Mouse (Mus musculus) kidney, postnatal 0 days (tissue): ENCODE measurements around the gene Rpl38. TPM values are rescaled to one million over a fixed set of nuclear protein-coding genes. Genes with fewer than 3 reads are reported as not detected.

Source experiments
- ATAC-seq: fragments of 200-750 bp; cut with Nextera tagmentation; replicated peaks from 2 replicates; pipeline ENCODE4 v1.8.0; 2017; ENCODE audit warnings: low read depth, moderate number of reproducible peaks, moderate TSS enrichment, moderate library complexity; ENCODE audit not compliant: low FRiP score
- DNase-seq: peaks from one replicate; pipeline ENCODE4 v3.0.0-alpha.2; 2016; ENCODE audit warnings: low spot score
- H3K27ac ChIP-seq: fragments of 300-500 bp; sonication (generic); 2 replicates; pipeline ENCODE4 v1.5.1; 2014; ENCODE audit warnings: mild to moderate bottlenecking
- H3K27me3 ChIP-seq: fragments of 300-500 bp; sonication (generic); 2 replicates; pipeline ENCODE4 v1.6.1; 2014; ENCODE audit warnings: low read length, mixed read lengths; ENCODE audit not compliant: insufficient read depth
- H3K36me3 ChIP-seq: fragments of 300-500 bp; sonication (generic); 2 replicates; pipeline ENCODE4 v1.6.1; 2014; ENCODE audit warnings: low read length, mixed read lengths; ENCODE audit not compliant: insufficient read depth
- H3K4me1 ChIP-seq: fragments of 300-500 bp; sonication (generic); replicated peaks from 2 replicates; pipeline ENCODE4 v1.6.1; 2014; ENCODE audit warnings: antibody characterized with exemption, low read length, mixed read lengths; ENCODE audit not compliant: insufficient read depth
- H3K4me2 ChIP-seq: fragments of 300-500 bp; sonication (generic); 2 replicates; pipeline ENCODE4 v1.6.1; 2014; ENCODE audit warnings: mild to moderate bottlenecking, low read length, moderate library complexity, mixed read lengths
- H3K4me3 ChIP-seq: fragments of 300-500 bp; sonication (generic); replicated peaks from 2 replicates; pipeline ENCODE4 v1.5.1; 2014; ENCODE audit warnings: low read depth, low read length
- H3K9ac ChIP-seq: fragments of 300-500 bp; sonication (generic); 2 replicates; pipeline ENCODE4 v1.6.1; 2014; ENCODE audit warnings: low read depth, low read length
- H3K9me3 ChIP-seq: fragments of 300-500 bp; sonication (generic); replicated peaks from 2 replicates; pipeline ENCODE4 v1.6.1; 2016; ENCODE audit warnings: low read length, inconsistent platforms, mixed read lengths
- CTCF ChIP-seq: IDR thresholded peaks from 2 replicates; pipeline ENCODE4 v1.5.1; 2016; ENCODE audit warnings: antibody characterized with exemption, low read depth, mild to moderate bottlenecking, moderate library complexity
- WGBS: fragments of 180-500 bp; shearing (Covaris S2); extraction: QIAGEN DNeasy Blood & Tissue Kit; methylation state at CpG from one replicate; pipeline ENCODE4 v1.1.7; 2014; 5-methylcytosine and 5-hydroxymethylcytosine counted together
- polyA plus RNA-seq: library from polyadenylated mRNA; unstranded; fragments of >200 nt; fragmentation: Nextera tagmentation; extraction: Ambion mirVana; gene quantifications from 2 replicates; pipeline ENCODE4 v1.2.1, GENCODE M21; 2015

Gene Rpl38
- polyA plus RNA-seq, 1 experiment from 2014 or later = 1,429 TPM

GRCm38 (mm10) chr11:114632266-114632665 lies 36.1 kb upstream of the Rpl38 start:
- no peak overlapping the region for H3K9ac ChIP-seq
- WGBS = 71% methylated on average over 8 of the region's 8 CpGs
- H3K36me3 ChIP-seq = no peaks in the 10 kb centered on the region
- no peaks in the 10 kb centered on the region for H3K9me3 ChIP-seq
- no peak for DNase-seq
- ATAC-seq = no peak
- no peak overlapping the region for H3K4me3 ChIP-seq
- no peaks in the 10 kb centered on the region for H3K27me3 ChIP-seq
- no peak overlapping the region for H3K4me2 ChIP-seq
- TF ChIP-seq CTCF = no peak
- no peak overlapping the region for H3K27ac ChIP-seq
- no peaks in the 10 kb centered on the region for H3K4me1 ChIP-seq

- no peaks in the 10 kb centered on the region for H3K36me3 ChIP-seq
- TF ChIP-seq CTCF = peak; percentile 97
- under 1% methylated on average over 6 of the region's 6 CpGs for WGBS
- no peak overlapping the region for H3K4me3 ChIP-seq
- H3K9ac ChIP-seq = no peak overlapping the region
- 0 out of 2 replicates have a peak, but pooled peaks have one; percentile 12 for ATAC-seq
- H3K4me1 ChIP-seq = no peaks in the 10 kb centered on the region
- peak; percentile 93 for DNase-seq
- H3K27me3 ChIP-seq = 0 out of 2 replicates have a peak, but pooled peaks cover 10% of the 10 kb centered on the region
- H3K27ac ChIP-seq = no peak overlapping the region
- no peak overlapping the region for H3K4me2 ChIP-seq
- H3K9me3 ChIP-seq = no peaks in the 10 kb centered on the region
These were observed 32.0 kb upstream of the Rpl38 start for GRCm38 (mm10) chr11:114636292-114636691.

GRCm38 (mm10) chr11:114636727-114637505 lies 31.4 kb upstream of the Rpl38 start:
- ATAC-seq (no peak), DNase-seq (no peak)
- Histone ChIP-seq H3K4me3 (no peak overlapping the region), H3K27me3 (0 out of 2 replicates have a peak, but pooled peaks cover 11% of the 10 kb centered on the region), H3K9me3 (no peaks in the 10 kb centered on the region), H3K27ac (no peak overlapping the region), H3K9ac (no peak overlapping the region), H3K36me3 (no peaks in the 10 kb centered on the region), H3K4me2 (no peak overlapping the region), H3K4me1 (no peaks in the 10 kb centered on the region)
- TF ChIP-seq CTCF = no peak
- WGBS = 53% methylated on average over 35 of the region's 35 CpGs

- H3K4me2 ChIP-seq = no peak overlapping the region
- no peaks in the 10 kb centered on the region for H3K9me3 ChIP-seq
- no peaks in the 10 kb centered on the region for H3K4me1 ChIP-seq
- no peak overlapping the region for H3K4me3 ChIP-seq
- no peak for TF ChIP-seq CTCF
- 0 out of 2 replicates have a peak, but pooled peaks cover 11% of the 10 kb centered on the region for H3K27me3 ChIP-seq
- ATAC-seq (no peak), DNase-seq (no peak)
- WGBS = 72% methylated on average over 10 of the region's 10 CpGs
- no peak overlapping the region for H3K27ac ChIP-seq
- no peak overlapping the region for H3K9ac ChIP-seq
- no peaks in the 10 kb centered on the region for H3K36me3 ChIP-seq
These were observed 29.6 kb upstream of the Rpl38 start for GRCm38 (mm10) chr11:114638647-114639290.

- H3K9me3 ChIP-seq = no peaks in the 10 kb centered on the region
- TF ChIP-seq CTCF = 0 out of 2 replicates have a peak, but pooled peaks have one; percentile 14
- no peaks in the 10 kb centered on the region for H3K36me3 ChIP-seq
- no peaks in the 10 kb centered on the region for H3K4me1 ChIP-seq
- DNase-seq (no peak), ATAC-seq (no peak)
- 6% methylated on average over 19 of the region's 19 CpGs for WGBS
- H3K9ac ChIP-seq = no peak overlapping the region
- 0 out of 2 replicates have a peak, but pooled peaks cover 11% of the 10 kb centered on the region for H3K27me3 ChIP-seq
- H3K27ac ChIP-seq = no peak overlapping the region
- no peak overlapping the region; the same call in 1 of the 2 replicates for H3K4me2 ChIP-seq
- H3K4me3 ChIP-seq = no peak overlapping the region
These were observed 28.6 kb upstream of the Rpl38 start for GRCm38 (mm10) chr11:114639681-114640103.

GRCm38 (mm10) chr11:114640658-114641057 lies 27.7 kb upstream of the Rpl38 start:
- no peaks in the 10 kb centered on the region for H3K36me3 ChIP-seq
- H3K4me1 ChIP-seq = no peaks in the 10 kb centered on the region
- 51% methylated on average over 6 of the region's 6 CpGs for WGBS
- H3K4me2 ChIP-seq = no peak overlapping the region
- H3K9me3 ChIP-seq = no peaks in the 10 kb centered on the region
- no peak for ATAC-seq
- no peak overlapping the region for H3K27ac ChIP-seq
- no peak for TF ChIP-seq CTCF
- 0 out of 2 replicates have a peak, but pooled peaks cover 11% of the 10 kb centered on the region for H3K27me3 ChIP-seq
- no peak overlapping the region for H3K9ac ChIP-seq
- DNase-seq = no peak
- no peak overlapping the region for H3K4me3 ChIP-seq
